Mouse (Mus musculus): Measurements from ENCODE around the gene Scarb2. TPM values are rescaled to one million over a fixed set of nuclear protein-coding genes. Genes with fewer than 3 reads are reported as not detected.

Scarb2 gene
- polyA plus RNA-seq, 1 experiment, result 26.6 TPM

Other genes with a start within 250 kb of the Scarb2 start
- 43.8 and 55.8 TPM in 2 replicates for gene Naaa, start 228.7 kb downstream of the Scarb2 start, polyA plus RNA-seq (2012; rRNA removed)
- gene Sdad1, start 196.4 kb downstream of the Scarb2 start, polyA plus RNA-seq (2012; rRNA removed), result 9.0 and 12.7 TPM in 2 replicates
- 25.1 and 33.4 TPM in 2 replicates for gene Cxcl9, start 178.8 kb downstream of the Scarb2 start, polyA plus RNA-seq (2012; rRNA removed)
- gene Art3, start 175.0 kb downstream of the Scarb2 start, polyA plus RNA-seq (2012; rRNA removed), result 97.5 and 121 TPM in 2 replicates
- 4.6 and 7.0 TPM in 2 replicates for gene Cxcl10, start 157.9 kb downstream of the Scarb2 start, polyA plus RNA-seq (2012; rRNA removed)
- 17.2 and 19.3 TPM in 2 replicates for gene Nup54, start 71.6 kb downstream of the Scarb2 start, polyA plus RNA-seq (2012; rRNA removed)
- 1.2 and 2.7 TPM in 2 replicates for gene Fam47e, start 48.2 kb upstream of the Scarb2 start, polyA plus RNA-seq (2012; rRNA removed)
- 5.5 and 7.5 TPM in 2 replicates for gene Stbd1, start 96.2 kb upstream of the Scarb2 start, polyA plus RNA-seq (2012; rRNA removed)
- 0.30 and 0.69 TPM in 2 replicates for gene Ccdc158, start 168.4 kb upstream of the Scarb2 start, polyA plus RNA-seq (2012; rRNA removed)
- gene Shroom3, start 176.6 kb upstream of the Scarb2 start, polyA plus RNA-seq (2012; rRNA removed), result 24.9 and 34.4 TPM in 2 replicates

Data from gonadal fat pad, adult 2 months (tissue).